Mouse (Mus musculus) Patski (cell line): Measurements from ENCODE around the gene Sorcs1. TPM values are rescaled to one million over a fixed set of nuclear protein-coding genes. Genes with fewer than 3 reads are reported as not detected.

ENCODE experiments used
- ATAC-seq: fragments of 100-300 bp; one replicate; pipeline ENCODE4 v1.8.0; 2021
- CTCF ChIA-PET: fragments of 350-600 bp; sonication (Branson Sonifier 250); formaldehyde crosslinking; loops from one replicate; lab custom pipeline; 2022; ENCODE audit warnings: inconsistent platforms; lab: Charles Lee
- POLR2A ChIA-PET: fragments of 350-600 bp; sonication (Branson Sonifier 250); formaldehyde crosslinking; loops from one replicate; lab custom pipeline; 2022; ENCODE audit warnings: antibody characterized with exemption, inconsistent platforms; lab: Charles Lee
- DNase-seq: peaks from one replicate; pipeline ENCODE4 v3.0.0-alpha.2; 2011; ENCODE audit warnings: low read depth, low spot score
- H3K27me3 ChIP-seq: fragments of 371-371 bp; one replicate; pipeline ENCODE4 v1.5.1; 2021
- CTCF ChIP-seq: fragments of 100-300 bp; IDR thresholded peaks from one replicate; pipeline ENCODE4 v1.5.1; 2021
- in situ Hi-C: fragments of 300-500 bp; cut with MboI; formaldehyde crosslinking; loops from 3 replicates; pipeline ENCODE4 v1.11.1; 2018; ENCODE audit warnings: low pct_unique_long_range_greater_than_20kb, mixed read lengths
- polyA plus RNA-seq: library from polyadenylated mRNA; unstranded; gene quantifications from one replicate; pipeline ENCODE4 v1.2.3, GENCODE M21; 2021

Gene Sorcs1
- polyA plus RNA-seq, 1 experiment from 2014 or later: not detected

- POLR2A ChIA-PET: no interaction called here
- CTCF ChIA-PET: no interaction called here
- ATAC-seq (no peak), DNase-seq (no peak)
- in situ Hi-C loops: no loop called here
- no peak for TF ChIP-seq CTCF
- peaks cover 8% of the 10 kb centered on the region for H3K27me3 ChIP-seq
Measured at GRCm38 (mm10) chr19:50642121-50642520, 36.3 kb downstream of the Sorcs1 start.

GRCm38 (mm10) chr19:50640251-50641032, 38.0 kb downstream of the Sorcs1 start:
- DNase-seq (no peak), ATAC-seq (no peak)
- ChIA-PET POLR2A (no interaction called here), CTCF (no interaction called here)
- in situ Hi-C loops: no loop called here
- TF ChIP-seq CTCF: no peak
- H3K27me3 ChIP-seq: peaks cover 6% of the 10 kb centered on the region

- in situ Hi-C loops: no loop called here
- TF ChIP-seq CTCF: no peak
- DNase-seq: no peak
- POLR2A ChIA-PET: no interaction called here
- ATAC-seq: no peak
- CTCF ChIA-PET: no interaction called here
- peaks cover 6% of the 10 kb centered on the region for H3K27me3 ChIP-seq
Measured at GRCm38 (mm10) chr19:50638176-50638575, 40.3 kb downstream of the Sorcs1 start.

GRCm38 (mm10) chr19:50614013-50614412, 64.4 kb downstream of the Sorcs1 start:
- POLR2A ChIA-PET: no interaction called here
- no peak for ATAC-seq
- no peak for TF ChIP-seq CTCF
- H3K27me3 ChIP-seq: no peaks in the 10 kb centered on the region
- DNase-seq: no peak
- in situ Hi-C loops: no loop called here
- CTCF ChIA-PET: no interaction called here

GRCm38 (mm10) chr19:50611619-50612018, 66.8 kb downstream of the Sorcs1 start:
- CTCF ChIA-PET: interaction anchor here (1.4 kb wide), 1 partner anchor 9 kb away, joined by 3 read pairs; no protein-coding TSS in a partner anchor
- POLR2A ChIA-PET: no interaction called here
- H3K27me3 ChIP-seq: no peaks in the 10 kb centered on the region
- DNase-seq (no peak), ATAC-seq (no peak)
- no peak for TF ChIP-seq CTCF
- in situ Hi-C loops: no loop called here

GRCm38 (mm10) chr19:50603882-50604281, 74.6 kb downstream of the Sorcs1 start:
- no peaks in the 10 kb centered on the region for H3K27me3 ChIP-seq
- ATAC-seq (no peak), DNase-seq (no peak)
- no peak for TF ChIP-seq CTCF
- POLR2A ChIA-PET: interaction anchor here (0.6 kb wide), 1 partner anchor 399 kb away, joined by 3 read pairs; no protein-coding TSS in a partner anchor
- in situ Hi-C loops: no loop called here
- CTCF ChIA-PET: no interaction called here

GRCm38 (mm10) chr19:50603380-50603779, 75.1 kb downstream of the Sorcs1 start:
- POLR2A ChIA-PET: interaction anchor here (0.6 kb wide), 1 partner anchor 399 kb away, joined by 3 read pairs; no protein-coding TSS in a partner anchor
- ATAC-seq: no peak
- no peak for DNase-seq
- in situ Hi-C loops: no loop called here
- CTCF ChIA-PET: interaction anchor here (1.5 kb wide), 1 partner anchor 13 kb away, joined by 4 read pairs; no protein-coding TSS in a partner anchor
- H3K27me3 ChIP-seq: no peaks in the 10 kb centered on the region
- no peak for TF ChIP-seq CTCF

GRCm38 (mm10) chr19:50597300-50597699, 81.1 kb downstream of the Sorcs1 start:
- CTCF ChIA-PET: no interaction called here
- in situ Hi-C loops: no loop called here
- POLR2A ChIA-PET: no interaction called here

GRCm38 (mm10) chr19:50586182-50586581, 92.3 kb downstream of the Sorcs1 start:
- CTCF ChIA-PET: no interaction called here
- no peak for DNase-seq
- TF ChIP-seq CTCF: no peak
- in situ Hi-C loops: no loop called here
- POLR2A ChIA-PET: no interaction called here
- no peak for ATAC-seq
- H3K27me3 ChIP-seq: peaks cover 7% of the 10 kb centered on the region

More at GRCm38 (mm10) chr19:50597300-50597699, 81.1 kb downstream of the Sorcs1 start:
- TF ChIP-seq CTCF: no peak
- no peak for ATAC-seq
- DNase-seq: no peak
- H3K27me3 ChIP-seq: no peaks in the 10 kb centered on the region

GRCm38 (mm10) chr19:50582952-50583351, 95.5 kb downstream of the Sorcs1 start:
- no peak for TF ChIP-seq CTCF
- POLR2A ChIA-PET: no interaction called here
- in situ Hi-C loops: no loop called here
- peaks cover 3% of the 10 kb centered on the region for H3K27me3 ChIP-seq
- DNase-seq (no peak), ATAC-seq (no peak)
- CTCF ChIA-PET: no interaction called here

GRCm38 (mm10) chr19:50569669-50570195, 108.7 kb downstream of the Sorcs1 start:
- no peaks in the 10 kb centered on the region for H3K27me3 ChIP-seq
- POLR2A ChIA-PET: no interaction called here
- no peak for TF ChIP-seq CTCF
- CTCF ChIA-PET: no interaction called here
- DNase-seq: no peak
- no peak for ATAC-seq
- in situ Hi-C loops: no loop called here
